In the genomic region with DNA sequence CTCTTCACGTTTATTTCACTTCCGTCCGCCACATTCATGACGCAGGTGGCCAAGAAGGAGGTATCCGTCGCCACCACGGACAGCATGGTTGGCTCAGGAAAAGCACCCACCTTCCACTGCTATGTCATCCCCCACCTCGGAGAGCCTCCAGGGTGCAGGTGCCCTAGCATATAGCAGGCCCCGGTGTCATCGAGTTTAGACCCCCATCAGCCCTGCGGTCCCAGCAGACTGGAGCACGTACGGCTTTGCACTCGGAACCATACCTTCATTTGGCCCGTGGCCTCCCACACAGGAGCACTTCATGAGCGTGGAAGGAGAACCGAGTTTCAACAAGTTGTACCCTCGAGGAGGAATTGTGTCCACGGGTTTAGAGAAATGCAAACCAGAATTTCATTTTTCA, we compare ENCODE assay signal across 15 mouse cellular contexts. TPM values are rescaled to one million over a fixed set of nuclear protein-coding genes. Genes with fewer than 3 reads are reported as not detected.
DNase-seq lines count a peak whose midpoint lies in the region; ATAC-seq lines count a peak whose summit lies in the region.
"Had no signal": no experiment of that assay in that cellular context is flagged by ENCODE, and none has a peak within 500 bp of the region (broad histone marks: within the 10 kb centered on the region; RNA-seq: fewer than 3 reads in every experiment).

No protein-coding gene starts in this region.

- 33% methylated on average over 19 of the region's 19 CpGs for WGBS in neural tube, embryonic 11.5 days
- 51% methylated on average over 19 of the region's 19 CpGs for WGBS in hindbrain, embryonic 11.5 days
- 59% methylated on average over 19 of the region's 19 CpGs for WGBS in midbrain, embryonic 10.5 days

- H3K27me3 ChIP-seq in neural tube, embryonic 11.5 days (ENCODE audit: control insufficient read depth, insufficient read depth, low read length) = no peaks in the 10 kb centered on the region
- H3K27me3 ChIP-seq in hindbrain, embryonic 11.5 days (ENCODE audit: control insufficient read depth, insufficient read depth, low read length) = no peaks in the 10 kb centered on the region
- peaks cover 72% of the 10 kb centered on the region for H3K27me3 ChIP-seq in midbrain, embryonic 10.5 days (ENCODE audit: low read depth, poor library complexity, severe bottlenecking)

- ATAC-seq in neural tube, embryonic 11.5 days (ENCODE audit: insufficient read depth, low FRiP score, low TSS enrichment) = no peak
- 0 out of 2 replicates have a peak, but pooled peaks have one; percentile 34 for ATAC-seq in hindbrain, embryonic 11.5 days (ENCODE audit: low FRiP score)

- DNase-seq in neural tube, embryonic 11.5 days (ENCODE audit: low spot score) = no peak
- no peak for DNase-seq in neural tube, embryonic 10.5 days (ENCODE audit: extremely low spot score, low spot score)
- DNase-seq in hindbrain, embryonic 11.5 days (ENCODE audit: low spot score) = no peak
- no peak for DNase-seq in midbrain, embryonic 10.5 days (ENCODE audit: low spot score)
- no peak for DNase-seq in gastrocnemius, postnatal 25 days
- DNase-seq in natural killer cell, adult 2 months (ENCODE audit: low spot score in 2 of 2) = no peak
- no peak for DNase-seq in layer of hippocampus, adult 9-10 months (ENCODE audit: low spot score)
- DNase-seq in adrenal gland, adult (ENCODE audit: inconsistent age in 2 of 2, low spot score in 1 of 2) = no peak
- DNase-seq: heart, adult 18-20 months; kidney, postnatal 25 days; right cerebral cortex, postnatal 4 days had no signal

- H3K4me1 ChIP-seq in neural tube, embryonic 11.5 days (ENCODE audit: control insufficient read depth, insufficient read depth, low read length) = peaks cover 45% of the 10 kb centered on the region
- peaks cover 4% of the 10 kb centered on the region; the same call in 1 of the 2 replicates for H3K4me1 ChIP-seq in hindbrain, embryonic 11.5 days (replicated peaks; ENCODE audit: control insufficient read depth, insufficient read depth, low read length)
- H3K4me1 ChIP-seq in midbrain, embryonic 10.5 days = peaks cover 43% of the 10 kb centered on the region
- H3K4me1 ChIP-seq: stomach, embryonic 15.5 days had no signal

- H3K36me3 ChIP-seq in neural tube, embryonic 11.5 days (ENCODE audit: control insufficient read depth, insufficient read depth, low read length) = no peaks in the 10 kb centered on the region
- H3K36me3 ChIP-seq in hindbrain, embryonic 11.5 days (ENCODE audit: control insufficient read depth, insufficient read depth, low read length) = no peaks in the 10 kb centered on the region
- no peaks in the 10 kb centered on the region for H3K36me3 ChIP-seq in midbrain, embryonic 10.5 days
- H3K36me3 ChIP-seq: stomach, embryonic 15.5 days had no signal

- H3K4me2 ChIP-seq in neural tube, embryonic 11.5 days (ENCODE audit: low read depth) = peak overlapping the region; percentile 42
- H3K4me2 ChIP-seq in hindbrain, embryonic 11.5 days (replicated peaks; ENCODE audit: low read depth, low read length) = peak overlapping the region; percentile 19; the same call in 1 of the 2 replicates
- H3K4me2 ChIP-seq: stomach, embryonic 15.5 days had no signal

- peak overlapping the region; percentile 13; the same call in 1 of the 2 replicates for H3K4me3 ChIP-seq in neural tube, embryonic 11.5 days (ENCODE audit: low read depth, low read length)
- no peak overlapping the region for H3K4me3 ChIP-seq in hindbrain, embryonic 11.5 days (ENCODE audit: low read depth, low read length)
- no peak overlapping the region for H3K4me3 ChIP-seq in midbrain, embryonic 10.5 days
- H3K4me3 ChIP-seq: stomach, embryonic 15.5 days had no signal

- no peaks in the 10 kb centered on the region for H3K9me3 ChIP-seq in neural tube, embryonic 11.5 days (ENCODE audit: control insufficient read depth, low read length)
- no peaks in the 10 kb centered on the region for H3K9me3 ChIP-seq in hindbrain, embryonic 11.5 days (ENCODE audit: control insufficient read depth, low read length)
- H3K9me3 ChIP-seq in midbrain, embryonic 10.5 days (replicated peaks) = no peaks in the 10 kb centered on the region
- H3K9me3 ChIP-seq: stomach, embryonic 15.5 days had no signal

- H3K9ac ChIP-seq in neural tube, embryonic 11.5 days (ENCODE audit: low read length) = peak overlapping the region; percentile 47
- H3K9ac ChIP-seq in hindbrain, embryonic 11.5 days (ENCODE audit: low read depth, low read length) = 0 out of 2 replicates have a peak overlapping the region, but pooled peaks have one; percentile 3
- H3K9ac ChIP-seq: stomach, embryonic 15.5 days had no signal

- H3K27ac ChIP-seq in neural tube, embryonic 11.5 days (ENCODE audit: low read depth, low read length) = peak overlapping the region; percentile 90
- H3K27ac ChIP-seq in hindbrain, embryonic 11.5 days (ENCODE audit: low read depth, low read length) = peak overlapping the region; percentile 60; the same call in 1 of the 2 replicates
- peak overlapping the region; percentile 65 for H3K27ac ChIP-seq in midbrain, embryonic 10.5 days (replicated peaks)
- H3K27ac ChIP-seq: stomach, embryonic 15.5 days had no signal

RNA-seq across cellular contexts. Expression of a gene that starts 50.8 kb away (rescaled TPM):
- polyA plus RNA-seq in neural tube, embryonic 11.5 days (2014; fragmentation: Nextera tagmentation; extraction: Ambion mirVana) = 168 and 192 TPM in 2 replicates
- polyA plus RNA-seq in hindbrain, embryonic 11.5 days (2014; fragmentation: Nextera tagmentation; extraction: Ambion mirVana) = 106 and 124 TPM in 2 replicates
- polyA plus RNA-seq in midbrain, embryonic 10.5 days (2016; fragmentation: Nextera tagmentation; extraction: Ambion mirVana) = 49.2 and 49.5 TPM in 2 replicates
- total RNA-seq in gastrocnemius, postnatal 25 days (2021) = 10 to 100 TPM; 15.3 to 17.6 TPM
- total RNA-seq: common myeloid progenitor, adult 5-6 weeks; hematopoietic stem cell, adult 5-6 weeks; megakaryocyte progenitor cell, adult 5-6 weeks had no signal
